Mouse (Mus musculus) midbrain, postnatal 0 days (tissue): Measurements from ENCODE around the gene Rnf223. TPM values are rescaled to one million over a fixed set of nuclear protein-coding genes. Genes with fewer than 3 reads are reported as not detected.

Source experiments
- ATAC-seq: fragments of 200-750 bp; cut with Nextera tagmentation; 2 replicates; pipeline ENCODE4 v1.8.0; 2017; ENCODE audit warnings: moderate number of reproducible peaks, mild to moderate bottlenecking, moderate TSS enrichment, moderate library complexity; ENCODE audit not compliant: low FRiP score
- DNase-seq: peaks from one replicate; pipeline ENCODE4 v3.0.0-alpha.2; 2015; ENCODE audit warnings: low spot score
- H3K27ac ChIP-seq: fragments of 300-500 bp; sonication (generic); 2 replicates; pipeline ENCODE4 v1.5.1; 2014; ENCODE audit warnings: low read depth, mild to moderate bottlenecking, low read length, mixed read lengths
- H3K27me3 ChIP-seq: fragments of 300-500 bp; sonication (generic); 2 replicates; pipeline ENCODE4 v1.6.1; 2014; ENCODE audit warnings: low read length, control low read depth, mixed read lengths; ENCODE audit not compliant: insufficient read depth
- H3K36me3 ChIP-seq: fragments of 300-500 bp; sonication (generic); 2 replicates; pipeline ENCODE4 v1.6.1; 2014; ENCODE audit warnings: low read length, control low read depth, mixed read lengths; ENCODE audit not compliant: insufficient read depth
- H3K4me1 ChIP-seq: fragments of 300-500 bp; sonication (generic); 2 replicates; pipeline ENCODE4 v1.6.1; 2014; ENCODE audit warnings: mild to moderate bottlenecking, control low read depth, antibody characterized with exemption, low read length, mixed read lengths; ENCODE audit not compliant: insufficient read depth
- H3K4me2 ChIP-seq: fragments of 300-500 bp; sonication (generic); 2 replicates; pipeline ENCODE4 v1.6.1; 2014; ENCODE audit warnings: low read depth, mild to moderate bottlenecking, low read length, mixed read lengths; ENCODE audit not compliant: poor library complexity, severe bottlenecking
- H3K4me3 ChIP-seq: fragments of 300-500 bp; sonication (generic); 2 replicates; pipeline ENCODE4 v1.5.1; 2014; ENCODE audit warnings: low read depth, mild to moderate bottlenecking, low read length, moderate library complexity
- H3K9ac ChIP-seq: fragments of 300-500 bp; sonication (generic); replicated peaks from 2 replicates; pipeline ENCODE4 v1.6.1; 2014; ENCODE audit warnings: mild to moderate bottlenecking, low read length, moderate library complexity, mixed read lengths; ENCODE audit not compliant: poor library complexity, severe bottlenecking
- H3K9me3 ChIP-seq: fragments of 300-500 bp; sonication (generic); 2 replicates; pipeline ENCODE4 v1.6.1; 2016; ENCODE audit warnings: low read length, control low read depth
- CTCF ChIP-seq: IDR thresholded peaks from 2 replicates; pipeline ENCODE4 v1.5.1; 2016; ENCODE audit warnings: antibody characterized with exemption, mild to moderate bottlenecking
- WGBS: fragments of 180-500 bp; shearing (Covaris S2); extraction: QIAGEN DNeasy Blood & Tissue Kit; methylation state at CpG from one replicate; pipeline ENCODE4 v1.1.7; 2014; 5-methylcytosine and 5-hydroxymethylcytosine counted together
- polyA plus RNA-seq: library from polyadenylated mRNA; unstranded; fragments of >200 nt; fragmentation: Nextera tagmentation; extraction: Ambion mirVana; gene quantifications from 2 replicates; pipeline ENCODE4 v1.2.1, GENCODE M21; 2015
- total RNA-seq: library from RNA; depleted of rRNA; stranded (reverse); fragments of >200 nt; gene quantifications from 2 replicates; pipeline ENCODE4 v1.2.3, GENCODE M21; 2014

Gene Rnf223
- total and polyA plus RNA-seq, 2 experiments from 2014 or later, result 0.23 to 0.44 TPM

- ATAC-seq (no peak), DNase-seq (no peak)
- H3K9me3 ChIP-seq, result no peaks in the 10 kb centered on the region
- H3K4me2 ChIP-seq, result no peak overlapping the region
- no peaks in the 10 kb centered on the region for H3K27me3 ChIP-seq
- no peak overlapping the region for H3K9ac ChIP-seq
- no peak overlapping the region for H3K27ac ChIP-seq
- H3K4me1 ChIP-seq, result no peaks in the 10 kb centered on the region
- H3K36me3 ChIP-seq, result no peaks in the 10 kb centered on the region
- 67% methylated on average over 6 of the region's 6 CpGs for whole genome bisulfite sequencing
- no peak for TF ChIP-seq CTCF
- H3K4me3 ChIP-seq, result no peak overlapping the region
Measured at GRCm38 (mm10) chr4:156099427-156099826, 30.9 kb upstream of the Rnf223 start.

- Histone ChIP-seq H3K4me3 (no peak overlapping the region), H3K27me3 (no peaks in the 10 kb centered on the region), H3K27ac (no peak overlapping the region), H3K9ac (no peak overlapping the region), H3K4me1 (no peaks in the 10 kb centered on the region), H3K36me3 (no peaks in the 10 kb centered on the region), H3K4me2 (no peak overlapping the region), H3K9me3 (no peaks in the 10 kb centered on the region)
- no peak for ATAC-seq
- DNase-seq, result no peak
- 92% methylated on average over 5 of the region's 5 CpGs for WGBS
- TF ChIP-seq CTCF, result no peak
Measured at GRCm38 (mm10) chr4:156100501-156100900, 29.8 kb upstream of the Rnf223 start.

GRCm38 (mm10) chr4:156101481-156101903 lies 28.8 kb upstream of the Rnf223 start:
- TF ChIP-seq CTCF, result peak; percentile 59
- peak; percentile 10 for DNase-seq
- Histone ChIP-seq H3K4me1 (no peaks in the 10 kb centered on the region), H3K27me3 (no peaks in the 10 kb centered on the region), H3K36me3 (no peaks in the 10 kb centered on the region), H3K9ac (no peak overlapping the region), H3K4me3 (no peak overlapping the region), H3K4me2 (no peak overlapping the region), H3K9me3 (no peaks in the 10 kb centered on the region), H3K27ac (no peak overlapping the region)
- WGBS, result 46% methylated on average over 3 of the region's 3 CpGs
- ATAC-seq, result no peak

- Histone ChIP-seq H3K9me3 (no peaks in the 10 kb centered on the region), H3K27ac (no peak overlapping the region), H3K4me3 (no peak overlapping the region), H3K27me3 (no peaks in the 10 kb centered on the region), H3K4me1 (no peaks in the 10 kb centered on the region), H3K4me2 (no peak overlapping the region), H3K9ac (no peak overlapping the region), H3K36me3 (no peaks in the 10 kb centered on the region)
- 90% methylated on average over 4 of the region's 4 CpGs for WGBS
- DNase-seq (no peak), ATAC-seq (no peak)
- TF ChIP-seq CTCF, result no peak
Measured at GRCm38 (mm10) chr4:156103342-156103741, 27.0 kb upstream of the Rnf223 start.

- Histone ChIP-seq H3K27ac (peak overlapping the region; percentile 84; the same call in 1 of the 2 replicates), H3K9me3 (no peaks in the 10 kb centered on the region), H3K4me1 (peaks cover 7% of the 10 kb centered on the region; the same call in 1 of the 2 replicates), H3K4me2 (peak overlapping the region; percentile 49), H3K9ac (0 out of 2 replicates have a peak overlapping the region, but pooled peaks have one; percentile 15), H3K4me3 (peak overlapping the region; percentile 70), H3K36me3 (no peaks in the 10 kb centered on the region), H3K27me3 (no peaks in the 10 kb centered on the region)
- 32% methylated on average over 13 of the region's 13 CpGs for WGBS
- peak; percentile 36 for TF ChIP-seq CTCF
- DNase-seq (peak; percentile 30), ATAC-seq (0 out of 2 replicates have a peak, but pooled peaks have one; percentile 15)
Measured at GRCm38 (mm10) chr4:156108606-156109546, 21.4 kb upstream of the Rnf223 start.
